Mouse (Mus musculus) cerebellum, postnatal 25 days (tissue): ENCODE results near the gene Map3k7cl.

Source experiments
- DNase-seq, 2 experiments: peaks; one replicate each; pipeline ENCODE4 v3.0.0; 2021; ENCODE audit warnings: mixed read lengths in 2 of 2

The Map3k7cl gene

DNA sequence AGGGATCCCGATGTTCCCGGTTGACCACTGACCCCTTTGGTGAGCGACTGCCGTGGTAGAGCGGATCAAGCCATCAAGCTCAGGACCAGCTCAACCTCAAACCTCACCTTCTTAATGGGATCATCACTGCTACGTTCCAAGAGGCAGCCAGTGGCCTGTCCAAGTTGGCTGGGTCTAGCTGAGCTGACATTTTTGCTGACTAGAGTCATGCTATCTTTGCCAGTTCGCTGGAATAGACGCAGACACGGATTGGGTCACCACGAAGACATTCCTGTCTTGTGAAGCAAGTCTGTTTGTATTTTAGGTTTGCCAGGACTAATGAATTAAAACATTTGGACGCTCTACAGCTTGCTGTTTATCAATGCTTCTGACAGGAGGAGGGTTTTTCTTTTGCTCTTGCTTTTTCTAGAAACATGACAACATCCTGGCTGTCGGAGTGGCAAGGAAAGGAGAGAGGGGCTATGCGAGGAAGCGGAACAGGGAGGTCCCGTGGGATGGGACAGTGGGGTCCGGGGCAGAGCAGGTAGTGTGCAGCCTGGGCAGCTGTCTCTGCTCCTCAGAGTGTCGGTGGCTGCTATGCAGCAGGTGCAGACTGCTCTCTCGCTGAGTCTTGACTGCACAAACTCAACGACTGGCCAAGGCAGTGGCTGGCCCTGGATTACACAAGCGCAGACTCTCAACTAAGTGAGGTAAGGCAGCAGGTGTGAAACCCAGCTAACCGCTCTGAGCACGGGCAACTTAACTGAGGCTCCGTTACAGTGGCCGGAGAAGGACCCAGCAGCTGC, at the start of gene Map3k7cl:
Gene Map3k7cl (plus strand): TSS at position 424 of the 785 bp plus-strand sequence.
- no peak for DNase-seq

DNA sequence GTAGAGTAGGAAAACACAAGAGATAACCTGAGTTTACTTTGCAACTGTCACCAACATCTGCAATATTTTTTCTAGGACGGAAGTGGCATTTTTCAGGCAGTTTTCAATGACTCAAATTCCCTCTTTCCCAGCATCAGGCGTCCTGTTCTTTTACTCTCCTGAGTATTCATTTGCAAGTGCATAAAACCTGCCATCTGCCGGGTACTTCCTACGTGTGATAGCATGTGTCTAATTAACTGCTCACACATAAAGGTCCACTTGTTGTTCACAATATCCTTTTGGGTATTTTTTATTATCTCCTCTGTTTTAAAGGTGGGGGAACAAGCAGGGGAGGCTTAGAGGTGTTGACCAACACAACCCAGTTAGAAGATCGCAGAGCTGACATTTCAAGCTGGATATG, 41.4 kb upstream of the Map3k7cl start:
- DNase-seq: no peak

DNA sequence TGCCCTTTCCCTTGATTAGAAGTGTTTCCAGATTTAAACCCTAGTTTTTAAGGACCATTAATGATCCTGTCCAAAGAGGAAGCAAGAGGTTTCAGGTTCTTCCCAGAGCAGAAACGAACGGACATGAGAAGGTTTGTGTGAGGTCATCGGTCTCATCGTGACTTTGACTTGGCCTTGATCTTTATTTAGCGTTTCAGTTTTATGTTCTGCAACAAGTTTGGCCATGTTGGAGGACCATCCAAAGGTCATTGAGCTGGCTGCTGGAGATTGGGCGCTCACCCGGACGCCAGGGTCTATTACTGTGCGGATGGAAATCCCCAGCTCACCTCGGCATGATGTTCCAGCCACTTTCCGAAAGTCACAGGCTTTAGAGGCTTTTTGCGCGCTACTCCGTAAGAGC, 40.8 kb upstream of the Map3k7cl start:
- DNase-seq: no peak

DNA sequence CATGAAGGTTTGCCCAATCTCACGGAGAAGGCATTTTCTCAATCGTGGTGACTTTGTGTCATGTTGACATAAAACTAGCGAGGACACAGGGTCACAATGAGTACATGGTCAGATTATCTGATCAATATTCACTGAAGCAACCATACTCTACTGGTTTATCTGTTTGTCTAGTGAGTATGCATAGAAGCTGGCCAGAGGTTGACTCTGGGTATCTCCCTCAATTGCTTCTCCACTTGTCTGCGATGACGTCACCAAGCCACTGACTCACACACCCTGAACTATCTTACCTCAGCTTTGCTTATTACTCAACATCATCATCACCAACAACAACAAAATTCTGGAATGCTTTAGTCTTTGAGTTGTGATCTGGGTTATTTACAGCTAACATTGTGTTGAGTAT, 28.9 kb upstream of the Map3k7cl start:
- DNase-seq: no peak

DNA sequence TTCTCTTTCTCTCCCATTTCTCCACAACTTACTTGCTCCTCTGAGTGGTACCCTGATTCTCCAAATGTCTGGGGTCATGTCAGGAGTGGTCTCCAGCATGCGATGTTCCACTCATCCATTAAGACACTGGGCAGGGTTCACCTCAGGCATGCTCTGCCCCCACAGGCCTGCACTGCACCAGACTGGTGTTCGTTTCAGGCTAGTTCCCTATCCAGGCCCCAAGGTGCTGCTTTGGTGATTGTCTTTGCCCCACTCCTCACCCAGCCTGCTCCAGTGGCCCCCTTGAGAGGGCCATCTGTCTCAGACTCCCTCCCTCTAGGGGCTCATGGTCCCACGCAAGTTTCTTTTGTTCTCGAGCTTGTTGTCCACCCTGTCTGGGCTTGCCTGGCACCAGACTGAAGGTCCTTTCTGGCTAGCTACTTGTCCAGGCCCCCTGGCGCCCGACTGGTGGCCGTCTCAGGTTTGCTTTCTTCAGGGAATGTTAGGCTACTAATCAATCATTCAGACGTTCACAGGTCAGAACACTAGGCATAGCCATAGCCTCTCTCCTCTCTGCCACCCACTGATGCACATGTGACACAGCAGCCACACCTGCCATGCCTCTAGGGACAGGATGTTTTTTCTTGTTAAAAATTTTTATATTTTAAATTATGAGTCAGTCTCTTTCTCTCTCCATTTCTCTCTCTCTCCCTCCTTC, 25.4 kb upstream of the Map3k7cl start:
- DNase-seq: no peak

DNA sequence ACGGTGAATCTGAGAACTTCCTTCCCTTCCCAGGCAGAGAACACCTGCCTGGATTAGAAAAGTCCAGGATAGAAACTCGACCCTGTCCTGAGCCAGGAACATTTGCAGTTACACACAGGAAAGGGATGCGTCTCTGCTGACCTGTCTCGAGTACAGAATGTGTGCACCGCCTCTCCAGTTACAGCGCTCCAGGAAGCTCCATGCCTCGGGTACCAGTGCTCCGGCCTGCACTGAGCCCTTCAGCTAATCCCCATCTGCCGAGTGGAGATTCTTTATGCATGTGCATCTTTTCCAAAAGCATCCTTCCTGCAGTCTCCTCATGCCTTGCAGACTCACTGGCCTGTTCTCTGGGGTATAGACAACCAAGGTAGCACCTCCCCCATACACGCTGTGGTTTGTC, 24.4 kb upstream of the Map3k7cl start:
- DNase-seq: no peak

DNA sequence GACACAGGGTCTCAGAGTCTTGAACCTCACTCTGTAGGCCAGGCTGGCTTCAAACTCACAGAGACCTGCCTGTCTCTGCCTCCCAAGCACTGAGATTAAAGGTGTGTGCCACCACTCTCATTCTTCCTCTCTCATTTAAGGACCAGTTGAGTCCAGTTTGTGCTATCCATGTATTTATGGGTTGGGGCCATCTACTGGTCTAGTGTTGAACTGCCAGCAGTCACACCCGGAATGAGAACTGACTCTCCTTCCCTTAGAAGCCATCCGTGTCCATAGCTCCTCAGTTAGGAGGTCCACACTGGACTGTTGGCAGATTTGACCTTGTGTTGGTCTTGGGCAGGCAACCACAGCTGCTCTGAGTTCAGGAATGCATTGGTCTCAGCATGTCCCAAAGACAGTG, 4.8 kb upstream of the Map3k7cl start:
- no peak for DNase-seq

DNA sequence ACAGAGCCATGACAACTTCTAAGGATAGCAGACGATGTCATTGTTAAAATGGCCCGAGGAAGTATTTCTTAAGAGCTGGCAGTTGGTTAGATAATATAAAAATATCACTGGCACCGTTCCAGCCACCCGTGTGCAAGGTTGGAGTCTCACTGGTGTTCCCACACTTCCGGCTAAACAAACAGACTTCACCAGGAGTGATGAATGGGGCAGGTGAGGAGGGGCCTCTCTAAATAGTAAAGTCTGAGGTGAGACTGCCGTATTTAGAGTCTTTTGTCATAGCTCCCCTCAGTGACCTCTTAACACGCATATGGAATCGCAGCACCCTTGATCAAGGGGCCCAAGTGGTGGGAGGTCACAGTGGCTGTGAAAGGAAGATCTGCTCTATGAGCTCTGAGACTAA, 3.2 kb downstream of the Map3k7cl start:
- no peak for DNase-seq

DNA sequence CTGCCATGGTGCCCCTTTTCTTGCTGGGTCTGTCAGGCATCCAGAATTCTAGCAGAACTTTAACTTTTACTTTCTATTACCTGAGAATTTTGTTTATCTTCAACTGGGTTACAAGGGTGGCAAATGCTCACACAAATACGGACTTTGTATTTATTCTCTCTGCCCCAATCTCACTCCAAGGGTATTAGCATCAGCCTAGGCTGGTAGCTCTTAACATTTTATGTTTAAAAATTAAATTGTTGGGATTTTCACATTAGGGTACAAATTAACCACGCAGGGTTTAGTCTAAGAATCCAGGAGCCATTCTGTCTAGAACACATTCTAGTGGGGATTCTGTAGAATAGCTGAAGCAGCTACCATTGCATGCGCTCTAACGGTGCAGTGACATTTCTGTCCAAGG, 8.4 kb downstream of the Map3k7cl start:
- DNase-seq: no peak

DNA sequence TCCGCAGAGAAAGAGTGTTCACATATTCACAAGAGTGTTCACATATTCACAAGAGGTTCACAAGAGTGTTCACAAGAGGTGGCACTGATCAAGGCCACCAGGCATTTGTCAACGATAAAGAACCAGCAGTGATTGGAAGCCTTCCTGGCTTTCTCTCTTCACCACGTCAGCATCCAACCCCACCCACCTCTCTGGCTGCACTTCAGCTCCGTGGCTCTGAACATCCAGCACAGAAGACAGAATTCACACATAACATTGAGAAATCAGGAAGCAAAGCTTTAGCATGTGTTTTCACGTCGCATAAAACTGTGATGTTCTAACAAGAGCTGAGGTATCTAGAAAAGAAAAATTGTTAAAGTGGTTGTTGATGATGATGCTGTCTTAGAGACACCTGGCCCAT, 10.4 kb downstream of the Map3k7cl start:
- DNase-seq: no peak

DNA sequence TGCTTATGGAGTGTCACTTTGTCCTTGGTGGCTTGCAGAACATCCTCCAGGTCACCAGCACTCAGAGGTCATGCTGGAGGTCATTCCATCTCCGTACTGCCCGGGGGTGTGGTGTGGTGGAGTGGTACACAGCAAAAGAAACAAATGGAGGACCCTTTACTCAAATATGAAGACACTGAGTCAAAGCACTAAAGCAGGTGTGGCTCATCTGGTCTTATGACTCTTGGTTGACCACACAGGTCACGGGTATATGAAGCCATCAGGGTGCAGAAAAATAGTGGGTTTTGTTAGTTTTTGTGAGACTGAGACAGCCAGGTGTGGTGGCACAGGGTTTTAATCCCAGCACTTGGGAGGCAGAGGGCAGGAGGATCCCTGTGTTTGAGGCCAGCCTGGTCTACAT, 11.4 kb downstream of the Map3k7cl start:
- DNase-seq: no peak

DNA sequence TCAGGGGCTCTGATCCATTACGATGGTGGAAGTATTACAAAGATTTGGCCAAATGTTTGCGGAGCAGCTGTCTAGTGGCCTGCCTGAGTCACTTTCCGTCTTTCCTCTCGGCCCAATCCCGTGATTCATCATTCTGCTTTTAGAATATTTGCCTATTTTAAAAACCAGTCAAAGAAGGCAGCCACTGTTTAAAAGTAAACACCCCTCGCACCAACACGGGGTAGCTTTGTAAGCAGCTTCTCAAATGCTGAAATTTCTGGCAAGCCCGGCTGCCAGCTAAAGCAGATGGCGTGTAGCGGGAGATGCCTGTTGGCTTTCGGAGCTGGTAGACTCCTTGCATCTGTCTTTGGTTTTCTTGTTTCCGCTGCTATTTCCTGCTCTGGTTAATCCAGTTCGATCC, 14.4 kb downstream of the Map3k7cl start:
- DNase-seq: peak; percentile 74 to 81

DNA sequence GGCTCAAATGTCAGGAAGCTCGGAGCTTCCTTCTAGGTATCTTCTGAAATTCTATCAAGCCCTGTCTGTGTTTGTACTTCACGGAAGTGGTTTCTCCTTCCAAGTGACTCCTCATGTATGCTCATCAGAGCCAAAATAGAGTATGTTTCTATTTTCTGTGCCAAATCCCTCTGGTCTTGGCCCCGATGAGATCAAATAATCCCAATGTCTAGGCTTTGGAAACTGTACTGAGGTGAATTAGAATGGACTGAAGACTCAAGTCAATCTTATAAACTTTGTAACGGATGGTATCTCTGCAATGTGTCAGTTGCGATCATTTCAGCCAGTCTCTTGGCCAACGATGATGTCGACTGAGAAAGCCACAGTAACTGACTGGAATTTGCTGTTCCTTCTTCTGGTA, 15.1 kb downstream of the Map3k7cl start:
- no peak for DNase-seq

DNA sequence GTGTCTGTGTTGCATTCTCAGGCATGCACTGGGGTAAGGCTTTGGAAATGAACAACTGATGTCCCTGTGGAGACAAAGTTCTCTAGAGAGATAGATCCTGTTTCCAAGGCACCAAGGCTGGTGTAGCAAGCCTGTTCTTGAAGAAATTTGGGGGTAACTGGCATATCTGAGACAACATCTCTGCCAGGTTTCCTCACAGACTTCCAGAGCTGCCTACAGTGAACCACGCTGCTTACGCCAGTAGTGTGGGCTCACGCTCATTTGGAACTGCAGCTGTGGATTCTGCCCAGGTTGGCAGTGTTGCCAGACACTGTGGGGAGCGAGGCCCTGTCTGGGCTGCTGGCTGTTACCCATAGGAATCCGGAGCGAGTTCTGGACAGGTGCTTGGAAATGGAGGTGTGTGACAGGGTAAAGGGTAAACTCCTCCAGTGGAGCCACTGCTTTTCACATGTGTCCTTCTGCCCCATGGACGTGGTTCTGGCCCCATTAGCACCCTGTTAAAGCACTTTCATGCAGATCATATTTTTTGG, 16.5 kb downstream of the Map3k7cl start:
- DNase-seq: no peak

DNA sequence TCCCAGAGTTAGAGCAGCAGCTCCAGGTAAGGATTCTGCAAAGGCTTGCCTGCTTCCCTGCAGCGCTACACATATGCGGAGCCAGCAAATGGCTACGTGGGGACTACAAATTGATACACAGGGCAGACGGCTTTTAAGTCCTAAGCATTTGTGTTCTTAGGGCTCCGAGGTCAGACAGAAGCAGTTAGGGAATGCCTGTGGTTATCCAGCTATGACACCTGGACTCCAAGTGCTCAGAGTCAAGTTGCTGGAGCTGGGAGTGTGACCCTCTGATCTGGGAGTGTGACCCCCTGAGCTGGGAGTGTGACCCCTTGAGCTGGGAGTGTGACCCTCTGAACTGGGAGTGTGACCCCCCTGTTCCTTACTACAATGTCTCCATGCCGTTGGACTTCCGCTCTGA, 17.2 kb downstream of the Map3k7cl start:
- no peak for DNase-seq

DNA sequence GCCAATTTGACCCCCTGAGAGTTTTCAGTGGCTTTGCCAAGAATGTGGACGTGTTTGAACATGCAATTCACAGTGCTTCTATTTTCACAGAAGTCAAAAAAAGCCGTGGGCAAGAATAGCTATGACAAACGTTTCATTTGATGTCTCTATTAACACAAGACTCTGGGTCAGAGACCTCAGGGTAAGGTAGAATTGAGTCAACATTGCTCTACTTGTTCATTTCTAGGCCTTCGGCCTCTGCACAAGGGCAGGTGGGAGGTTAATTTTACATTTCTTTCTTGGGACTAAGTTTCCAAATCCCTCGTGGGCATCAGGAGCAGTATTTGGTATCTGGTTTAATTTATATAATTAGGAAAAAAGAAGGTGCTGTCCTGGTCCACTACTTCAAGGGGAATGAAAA, 20.3 kb downstream of the Map3k7cl start:
- DNase-seq: no peak

DNA sequence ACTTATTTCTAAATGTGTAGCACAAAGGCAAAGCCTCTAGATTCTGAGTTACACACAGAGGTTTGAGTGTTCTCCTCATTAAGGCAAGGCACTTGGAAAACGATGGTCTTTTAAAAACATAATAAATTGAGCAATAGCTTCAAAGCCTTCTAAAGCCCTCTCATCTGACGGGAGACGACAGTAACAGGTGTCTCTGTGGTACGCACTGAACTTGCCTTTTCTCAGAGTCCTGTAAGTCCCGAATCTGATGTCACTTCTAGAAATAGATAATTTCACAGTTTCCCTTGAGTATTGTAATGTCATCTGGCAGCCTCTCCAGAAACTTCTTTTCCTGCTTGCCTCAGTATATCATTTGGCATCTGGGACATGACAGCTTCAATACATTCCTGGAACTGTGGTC, 21.0 kb downstream of the Map3k7cl start:
- no peak for DNase-seq

DNA sequence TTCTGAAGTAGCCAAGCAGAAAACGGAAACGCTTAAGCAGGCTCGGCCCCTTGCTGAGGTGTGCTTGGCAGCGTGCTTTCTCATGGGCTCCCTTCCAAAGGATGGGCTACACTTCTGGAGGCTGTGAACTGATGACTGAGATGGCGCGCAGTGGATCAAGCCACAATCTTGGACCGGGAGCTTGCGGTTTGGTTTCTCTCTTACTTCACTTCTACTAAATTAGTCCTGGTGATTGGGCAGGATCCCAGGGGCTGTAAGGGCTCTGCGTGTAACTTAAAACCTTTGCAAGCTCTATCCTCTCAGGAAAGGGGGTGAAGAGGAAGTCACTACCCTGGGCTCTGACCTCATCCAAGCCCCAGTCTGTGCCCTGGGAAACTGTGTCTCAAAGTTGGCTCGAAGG, 22.5 kb downstream of the Map3k7cl start:
- peak; percentile 42 to 61 for DNase-seq

DNA sequence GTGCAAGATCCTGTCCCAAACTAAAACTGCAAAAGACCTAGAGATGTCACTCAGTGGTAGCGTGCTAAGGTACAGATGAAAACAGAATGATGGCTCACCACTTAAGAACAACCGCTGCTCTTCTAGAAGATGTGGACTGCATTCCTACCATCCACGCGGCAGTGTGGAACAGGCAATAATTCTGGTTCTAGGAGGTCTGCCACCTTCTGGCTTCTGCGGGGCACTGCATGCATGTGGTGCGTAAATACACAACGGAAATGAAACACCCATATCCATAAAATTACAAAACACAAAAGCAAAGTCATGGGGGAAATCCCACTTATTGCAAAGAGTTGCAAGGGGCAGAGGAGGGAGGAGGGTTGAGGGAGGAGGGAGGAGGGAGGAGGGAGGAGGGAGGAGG, 25.8 kb downstream of the Map3k7cl start:
- peak; percentile 53 to 70 for DNase-seq

DNA sequence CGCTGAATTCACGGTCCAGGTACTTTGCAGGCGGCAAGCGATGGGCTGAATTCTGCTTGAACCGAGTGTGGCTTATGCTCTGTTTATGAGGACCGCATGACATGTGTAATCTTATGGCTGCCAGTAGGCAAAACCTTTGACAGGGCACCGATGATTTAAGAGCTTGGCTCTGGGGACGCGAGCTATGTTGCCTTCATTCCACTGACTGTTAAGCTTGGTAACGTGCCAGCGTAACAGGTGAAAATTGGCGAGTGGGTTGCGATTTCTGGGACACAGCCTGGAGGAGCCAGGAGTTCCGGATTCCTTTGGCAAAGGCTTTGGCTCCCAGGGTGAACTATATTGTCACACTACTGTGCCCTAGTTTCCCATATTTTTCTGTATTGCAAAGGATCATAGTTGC, 26.3 kb downstream of the Map3k7cl start:
- peak; percentile 89 to 91 for DNase-seq

DNA sequence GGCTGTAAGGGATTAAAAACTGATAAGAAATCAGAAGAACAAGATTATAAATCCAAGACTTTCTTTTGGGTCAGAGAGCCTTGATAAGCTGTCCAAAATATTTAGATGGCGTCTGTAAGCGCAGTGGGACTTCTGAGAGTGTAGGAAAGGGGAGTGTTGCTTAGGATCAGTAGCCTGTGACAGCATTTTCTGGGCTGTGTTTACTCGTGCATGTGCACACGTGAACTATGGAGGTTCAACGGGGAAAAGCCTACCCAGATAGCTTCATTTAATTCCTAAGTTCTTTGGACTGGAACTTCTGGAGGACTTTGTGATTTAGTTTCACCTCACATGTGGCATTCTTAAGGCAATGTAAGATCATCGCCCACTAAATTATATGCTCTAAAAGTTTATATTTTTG, 29.6 kb downstream of the Map3k7cl start:
- DNase-seq: no peak

DNA sequence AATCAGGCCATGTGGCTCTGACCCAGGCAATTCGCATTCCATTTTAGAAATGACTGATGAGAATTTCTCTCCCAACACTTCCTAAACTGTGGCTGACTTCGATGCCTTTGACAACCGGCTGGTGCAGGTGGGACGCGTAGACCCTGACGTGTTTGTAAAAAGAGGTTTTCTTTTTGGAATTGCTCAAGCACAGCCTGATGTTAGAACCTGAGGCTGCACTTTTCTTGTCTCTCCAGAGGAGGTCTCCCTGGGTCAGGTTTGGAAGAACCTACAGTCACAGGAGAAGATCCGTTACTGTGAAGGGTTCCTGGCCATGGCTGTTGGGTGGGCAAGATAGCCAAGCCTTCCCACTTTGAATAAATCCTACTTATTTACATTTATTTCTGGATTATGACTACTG, 31.5 kb downstream of the Map3k7cl start:
- no peak for DNase-seq

DNA sequence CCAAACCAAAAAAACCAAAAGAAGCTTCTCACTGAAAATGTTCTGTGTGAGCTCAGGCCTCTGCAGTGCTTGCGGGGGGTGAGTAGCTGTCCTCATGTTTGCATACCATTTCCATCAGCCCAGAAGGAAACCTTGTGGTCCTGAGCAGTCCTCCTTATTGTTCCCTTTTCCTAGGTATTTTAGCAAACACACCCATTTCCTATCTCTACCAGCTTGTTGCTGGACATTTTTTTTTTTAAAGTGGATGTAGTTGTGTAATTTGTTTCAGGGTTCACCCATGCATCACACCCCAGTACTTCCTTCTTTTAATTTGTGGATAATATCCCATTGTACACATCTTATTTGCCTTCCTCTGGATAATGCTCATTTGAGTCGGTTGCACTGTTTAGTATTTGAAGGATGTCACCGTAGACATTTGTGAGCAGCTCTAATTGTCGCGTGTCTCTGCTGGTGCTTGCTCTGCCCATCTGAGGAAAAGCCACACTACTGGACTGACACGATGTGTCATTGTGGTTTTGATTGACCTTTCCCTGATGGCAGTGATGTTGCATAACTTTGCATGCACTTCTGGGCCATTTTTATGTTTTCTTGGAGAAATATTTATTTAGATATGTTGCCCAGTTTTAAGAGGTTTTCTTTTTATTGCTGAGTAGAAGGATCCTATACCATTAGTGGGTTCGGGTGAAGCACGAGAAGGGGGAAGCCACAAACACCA, 32.6 kb downstream of the Map3k7cl start:
- no peak for DNase-seq

DNA sequence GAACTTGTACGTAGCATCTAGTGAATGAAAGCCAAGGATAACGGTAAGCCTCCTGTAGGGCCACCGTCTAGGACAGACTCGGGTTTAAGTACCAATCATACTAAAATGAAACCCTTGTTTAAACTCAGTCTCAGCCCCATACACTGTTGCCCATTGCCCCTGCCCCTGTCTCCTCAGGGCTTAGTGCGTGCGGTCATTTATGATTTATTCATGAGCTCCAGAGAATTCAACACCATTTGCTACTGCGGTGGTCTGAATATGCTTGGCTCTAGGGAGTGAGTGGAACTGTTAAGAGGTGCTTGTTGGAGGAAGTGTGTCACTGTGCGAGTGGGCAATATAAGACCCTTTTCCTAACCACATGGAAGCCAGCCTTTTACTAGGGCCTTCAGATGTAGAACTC, 34.7 kb downstream of the Map3k7cl start:
- no peak for DNase-seq
